In the genomic region with DNA sequence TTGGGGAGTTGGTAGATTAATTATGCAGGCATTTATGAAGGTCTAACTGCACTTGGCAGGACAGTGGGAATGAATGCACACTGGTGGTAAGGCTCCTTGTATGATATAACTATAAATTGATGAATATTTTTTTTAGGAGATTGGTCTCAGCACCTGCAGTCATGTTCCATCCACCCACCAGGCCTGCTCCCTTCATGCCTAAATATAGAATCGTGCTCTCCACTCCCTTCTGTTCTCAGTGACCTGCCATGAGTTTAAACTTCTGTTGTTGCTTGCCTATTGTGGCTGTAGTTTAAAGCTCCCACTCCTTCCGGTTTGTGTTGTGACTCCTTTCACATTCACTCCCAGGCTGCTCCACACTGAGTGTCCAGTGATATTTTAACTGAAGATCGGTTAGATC, we compare ENCODE assay signal across 17 mouse cellular contexts.
"Had no signal": no experiment of that assay in that cellular context is flagged by ENCODE, and none has a peak within 500 bp of the region (broad histone marks: within the 10 kb centered on the region; RNA-seq: fewer than 3 reads in every experiment).

No protein-coding gene starts in this region.

- H3K4me1 ChIP-seq: megakaryocyte, embryonic 14.5 days; midbrain, embryonic 15.5 days; neural tube, embryonic 12.5 days had no signal

- H3K4me3 ChIP-seq: layer of hippocampus, adult 2 months; limb, embryonic 12.5 days; liver, embryonic 13.5 days; lung, embryonic 15.5 days; megakaryocyte, embryonic 14.5 days; midbrain, embryonic 15.5 days; neural tube, embryonic 12.5 days had no signal

- H3K9me3 ChIP-seq: limb, embryonic 12.5 days; liver, embryonic 13.5 days; lung, embryonic 15.5 days; megakaryocyte, embryonic 14.5 days; midbrain, embryonic 15.5 days; neural tube, embryonic 12.5 days had no signal

- ATAC-seq: liver, postnatal 0 days; midbrain, embryonic 15.5 days had no signal

- H3K9ac ChIP-seq: limb, embryonic 12.5 days; liver, embryonic 13.5 days; liver, postnatal 0 days; lung, embryonic 15.5 days; midbrain, embryonic 15.5 days; neural tube, embryonic 12.5 days had no signal

- H3K27ac ChIP-seq: layer of hippocampus, adult 2 months; limb, embryonic 12.5 days; liver, embryonic 13.5 days; lung, embryonic 15.5 days; macrophage; midbrain, embryonic 15.5 days; neural tube, embryonic 12.5 days; stomach, postnatal 0 days had no signal

- H3K4me2 ChIP-seq: limb, embryonic 12.5 days; liver, embryonic 13.5 days; lung, embryonic 15.5 days; midbrain, embryonic 11.5 days; midbrain, embryonic 15.5 days; neural tube, embryonic 12.5 days had no signal

- H3K36me3 ChIP-seq: limb, embryonic 12.5 days; liver, embryonic 13.5 days; lung, embryonic 15.5 days; midbrain, embryonic 15.5 days; neural tube, embryonic 12.5 days had no signal

- H3K27me3 ChIP-seq: limb, embryonic 12.5 days; liver, embryonic 13.5 days; lung, embryonic 15.5 days; megakaryocyte, embryonic 14.5 days; midbrain, embryonic 15.5 days; neural tube, embryonic 12.5 days had no signal

- DNase-seq: kidney, postnatal 10 days; kidney, postnatal 4 days; liver; liver, embryonic 13.5 days; liver, postnatal 0 days; lung, postnatal 14 days; thymus, adult 18-20 months; thymus, postnatal 14 days had no signal
